Mouse (Mus musculus) forebrain, postnatal 0 days (tissue): ENCODE measurements at regions not wholly inside any gene's neighbourhood (a gene's known extent, or its start where the extent isn't known, plus 50 kb on each side); places are given as distances from the start of the nearest gene placed in this dataset.

Experiments used
- ATAC-seq: fragments of 200-750 bp; cut with Nextera tagmentation; 2 replicates; pipeline ENCODE4 v1.8.0; 2017; ENCODE audit warnings: mild to moderate bottlenecking, moderate library complexity
- DNase-seq: peaks from one replicate; pipeline ENCODE4 v3.0.0-alpha.2; 2015
- H3K27ac ChIP-seq: fragments of 300-500 bp; sonication (generic); 2 replicates; pipeline ENCODE4 v1.5.1; 2014; ENCODE audit warnings: low read depth, mild to moderate bottlenecking, antibody characterized with exemption, low read length, moderate library complexity, mixed read lengths
- H3K27me3 ChIP-seq: fragments of 300-500 bp; sonication (generic); 2 replicates; pipeline ENCODE4 v1.6.1; 2014; ENCODE audit warnings: mild to moderate bottlenecking, low read length, mixed read lengths; ENCODE audit not compliant: insufficient read depth
- H3K36me3 ChIP-seq: fragments of 300-500 bp; sonication (generic); 2 replicates; pipeline ENCODE4 v1.6.1; 2014; ENCODE audit warnings: mild to moderate bottlenecking, moderate library complexity; ENCODE audit not compliant: insufficient read depth
- H3K4me1 ChIP-seq: fragments of 300-500 bp; sonication (generic); 2 replicates; pipeline ENCODE4 v1.6.1; 2014; ENCODE audit warnings: antibody characterized with exemption; ENCODE audit not compliant: insufficient read depth
- H3K4me2 ChIP-seq: fragments of 300-500 bp; sonication (generic); 2 replicates; pipeline ENCODE4 v1.6.1; 2014; ENCODE audit warnings: low read depth, mild to moderate bottlenecking, moderate library complexity
- H3K4me3 ChIP-seq: fragments of 300-500 bp; sonication (generic); 2 replicates; pipeline ENCODE4 v1.5.1; 2014; ENCODE audit warnings: low read depth, low read length, mixed read lengths
- H3K9ac ChIP-seq: fragments of 300-500 bp; sonication (generic); 2 replicates; pipeline ENCODE4 v1.6.1; 2014; ENCODE audit warnings: mild to moderate bottlenecking
- H3K9me3 ChIP-seq: fragments of 300-500 bp; sonication (generic); 2 replicates; pipeline ENCODE4 v1.6.1; 2016; ENCODE audit warnings: low read length
- CTCF ChIP-seq: sonication (generic); IDR thresholded peaks from 2 replicates; pipeline ENCODE4 v1.5.1; 2016; ENCODE audit warnings: antibody characterized with exemption, control low read depth, low read depth
- WGBS: fragments of 180-500 bp; shearing (Covaris S2); extraction: QIAGEN DNeasy Blood & Tissue Kit; methylation state at CpG from one replicate; pipeline ENCODE4 v1.1.7; 2014; 5-methylcytosine and 5-hydroxymethylcytosine counted together

DNA sequence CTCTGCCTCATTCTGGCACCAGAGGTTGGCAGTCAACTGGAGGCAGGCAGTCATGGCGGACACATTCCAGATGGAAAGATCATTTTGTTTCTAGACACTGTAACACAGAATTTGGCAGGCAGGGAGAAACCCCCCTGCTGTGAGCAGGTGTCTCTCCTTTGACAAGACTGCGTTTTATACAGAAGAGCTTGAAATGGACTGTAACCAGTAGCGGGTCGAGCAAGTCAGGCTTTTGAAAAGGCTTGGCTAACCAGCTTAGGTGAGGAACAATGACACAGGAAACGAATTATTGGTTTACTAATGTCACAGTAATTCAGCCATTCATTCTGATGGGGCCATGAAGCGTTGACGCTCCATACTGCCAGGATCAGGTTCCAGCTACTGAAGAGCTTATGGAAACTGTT is 275.3 kb upstream of the Slc24a5 start:
- H3K36me3 ChIP-seq, result no peaks in the 10 kb centered on the region
- no peak overlapping the region for H3K9ac ChIP-seq
- H3K9me3 ChIP-seq, result no peaks in the 10 kb centered on the region
- DNase-seq, result peak; percentile 69
- H3K4me2 ChIP-seq, result no peak overlapping the region
- peak; percentile 81 for ATAC-seq
- no peaks in the 10 kb centered on the region for H3K27me3 ChIP-seq
- peaks cover 8% of the 10 kb centered on the region; the same call in 1 of the 2 replicates for H3K4me1 ChIP-seq
- 22% methylated on average over 7 of the region's 7 CpGs for WGBS
- H3K4me3 ChIP-seq, result no peak overlapping the region
- no peak overlapping the region for H3K27ac ChIP-seq
- no peak for TF ChIP-seq CTCF

DNA sequence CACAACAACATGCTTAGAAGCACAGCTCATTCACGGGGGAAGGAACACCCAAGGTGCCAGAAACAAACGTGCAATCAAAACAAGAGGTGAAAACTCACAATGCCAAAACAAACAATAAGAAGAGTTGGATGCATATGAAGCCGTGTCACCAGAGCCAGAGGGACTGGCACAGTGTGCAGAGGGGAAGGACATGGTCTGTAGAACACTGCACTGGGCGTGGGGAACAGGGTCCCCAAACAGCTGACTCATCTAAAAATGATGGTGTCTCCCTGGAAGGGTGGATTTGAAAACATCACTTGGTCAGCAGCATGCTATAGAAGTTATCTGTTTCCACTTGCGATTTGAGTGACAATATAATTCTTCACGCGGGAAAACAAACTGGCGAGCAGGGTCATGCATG is 256.2 kb upstream of the Slc24a5 start:
- Histone ChIP-seq H3K27me3 (no peaks in the 10 kb centered on the region), H3K4me3 (no peak overlapping the region), H3K4me1 (no peaks in the 10 kb centered on the region), H3K4me2 (no peak overlapping the region), H3K36me3 (no peaks in the 10 kb centered on the region), H3K9me3 (no peaks in the 10 kb centered on the region), H3K9ac (no peak overlapping the region), H3K27ac (no peak overlapping the region)
- no peak for TF ChIP-seq CTCF
- ATAC-seq (no peak), DNase-seq (no peak)
- WGBS, result 79% methylated on average over 8 of the region's 8 CpGs

DNA sequence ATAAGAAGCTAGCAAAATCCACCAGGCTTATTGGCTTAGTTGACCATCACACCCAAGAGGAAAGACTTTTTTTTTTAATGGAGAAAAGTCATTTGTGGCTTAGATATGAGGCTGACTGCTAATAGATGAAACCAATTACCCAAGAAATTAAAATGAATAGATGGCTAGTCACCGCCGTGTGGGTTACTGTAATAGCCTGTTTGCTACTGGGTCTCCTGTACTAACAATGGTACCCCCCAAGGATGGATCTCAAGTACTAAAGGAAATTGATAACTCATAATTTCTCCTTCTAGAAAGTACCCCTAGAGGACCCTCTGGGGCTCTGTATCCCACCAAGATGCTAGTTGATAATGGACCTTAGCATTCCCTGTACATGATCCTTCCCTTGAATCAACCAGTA is 251.1 kb upstream of the Slc24a5 start:
- H3K4me3 ChIP-seq, result no peak overlapping the region
- H3K4me1 ChIP-seq, result no peaks in the 10 kb centered on the region
- TF ChIP-seq CTCF, result no peak
- no peaks in the 10 kb centered on the region for H3K9me3 ChIP-seq
- DNase-seq, result no peak
- H3K4me2 ChIP-seq, result no peak overlapping the region
- WGBS, result 87% methylated on average over 2 of the region's 2 CpGs
- ATAC-seq, result no peak
- H3K27me3 ChIP-seq, result no peaks in the 10 kb centered on the region
- no peak overlapping the region for H3K9ac ChIP-seq
- no peak overlapping the region for H3K27ac ChIP-seq
- H3K36me3 ChIP-seq, result no peaks in the 10 kb centered on the region

DNA sequence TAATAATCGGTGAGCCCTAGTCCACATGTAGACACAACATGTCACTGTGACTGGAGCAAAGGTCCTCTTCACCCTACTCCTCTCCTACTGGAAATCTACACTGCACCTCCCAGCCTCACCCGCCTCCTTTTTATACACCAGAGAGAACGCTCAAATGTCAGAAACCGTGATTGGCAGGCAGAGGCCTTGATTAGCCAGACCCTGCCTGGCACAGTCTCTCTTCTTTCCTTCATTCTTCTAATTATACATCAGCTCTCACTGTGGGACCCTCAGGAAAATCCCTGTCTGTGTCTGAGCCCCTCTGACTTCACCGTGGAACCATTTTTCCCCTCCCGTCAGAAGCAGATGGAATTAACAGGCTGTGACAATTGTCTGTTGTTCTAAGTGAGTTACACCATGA is 248.1 kb upstream of the Slc24a5 start:
- no peak overlapping the region for H3K9ac ChIP-seq
- no peak for TF ChIP-seq CTCF
- H3K9me3 ChIP-seq, result no peaks in the 10 kb centered on the region
- DNase-seq (peak; percentile 26), ATAC-seq (peak; percentile 62; the same call in 1 of the 2 replicates)
- no peak overlapping the region for H3K4me2 ChIP-seq
- no peak overlapping the region for H3K4me3 ChIP-seq
- H3K27me3 ChIP-seq, result no peaks in the 10 kb centered on the region
- no peaks in the 10 kb centered on the region for H3K36me3 ChIP-seq
- no peaks in the 10 kb centered on the region for H3K4me1 ChIP-seq
- WGBS, result 39% methylated on average over 6 of the region's 6 CpGs
- H3K27ac ChIP-seq, result no peak overlapping the region

DNA sequence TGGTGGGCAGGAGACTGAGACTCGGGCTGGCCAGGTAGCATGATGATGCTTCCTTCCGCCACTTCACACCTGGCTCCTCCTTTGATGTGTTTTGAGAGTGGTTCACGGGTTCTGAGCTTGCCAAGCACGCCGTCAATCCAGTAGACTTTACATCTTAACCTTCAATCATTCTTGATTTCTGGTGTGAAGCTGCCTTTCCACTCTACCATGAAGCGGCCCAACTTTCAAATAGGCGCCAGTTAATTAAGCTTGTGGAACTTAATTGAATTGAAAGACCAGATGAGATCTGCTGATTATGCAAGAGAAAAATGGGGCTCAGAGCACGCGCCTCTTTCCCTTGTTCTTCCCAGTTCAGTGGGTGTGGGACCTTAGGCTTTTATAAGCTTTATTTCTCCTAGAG is 247.1 kb upstream of the Slc24a5 start:
- no peak overlapping the region for H3K4me2 ChIP-seq
- no peak overlapping the region for H3K4me3 ChIP-seq
- H3K4me1 ChIP-seq, result no peaks in the 10 kb centered on the region
- H3K27me3 ChIP-seq, result no peaks in the 10 kb centered on the region
- no peaks in the 10 kb centered on the region for H3K9me3 ChIP-seq
- TF ChIP-seq CTCF, result no peak
- H3K27ac ChIP-seq, result no peak overlapping the region
- ATAC-seq (no peak), DNase-seq (no peak)
- H3K9ac ChIP-seq, result no peak overlapping the region
- H3K36me3 ChIP-seq, result no peaks in the 10 kb centered on the region
- 52% methylated on average over 9 of the region's 9 CpGs for WGBS

DNA sequence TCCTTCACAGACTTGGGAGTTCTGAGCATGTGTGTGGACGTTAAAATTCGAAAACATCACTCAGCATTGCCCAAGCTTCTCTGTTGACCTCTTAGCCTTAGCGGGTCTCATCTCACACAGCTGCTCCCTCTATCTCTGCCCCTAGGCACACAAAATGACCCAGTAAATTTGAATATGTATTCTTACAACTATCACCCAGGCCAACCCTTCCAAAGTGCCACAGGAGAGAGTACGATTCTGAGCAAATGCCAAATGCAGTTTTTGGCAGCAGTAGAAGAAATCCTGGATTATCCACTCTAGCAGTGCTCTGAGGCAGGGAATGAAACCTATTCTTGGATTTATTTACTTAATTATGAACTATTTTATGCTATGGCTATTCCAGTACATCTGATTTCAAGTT is 246.6 kb upstream of the Slc24a5 start:
- Histone ChIP-seq H3K9ac (no peak overlapping the region), H3K4me1 (no peaks in the 10 kb centered on the region), H3K4me3 (no peak overlapping the region), H3K9me3 (no peaks in the 10 kb centered on the region), H3K27me3 (no peaks in the 10 kb centered on the region), H3K36me3 (no peaks in the 10 kb centered on the region), H3K27ac (no peak overlapping the region), H3K4me2 (no peak overlapping the region)
- ATAC-seq (no peak), DNase-seq (no peak)
- 75% methylated on average over 4 of the region's 4 CpGs for WGBS
- no peak for TF ChIP-seq CTCF

DNA sequence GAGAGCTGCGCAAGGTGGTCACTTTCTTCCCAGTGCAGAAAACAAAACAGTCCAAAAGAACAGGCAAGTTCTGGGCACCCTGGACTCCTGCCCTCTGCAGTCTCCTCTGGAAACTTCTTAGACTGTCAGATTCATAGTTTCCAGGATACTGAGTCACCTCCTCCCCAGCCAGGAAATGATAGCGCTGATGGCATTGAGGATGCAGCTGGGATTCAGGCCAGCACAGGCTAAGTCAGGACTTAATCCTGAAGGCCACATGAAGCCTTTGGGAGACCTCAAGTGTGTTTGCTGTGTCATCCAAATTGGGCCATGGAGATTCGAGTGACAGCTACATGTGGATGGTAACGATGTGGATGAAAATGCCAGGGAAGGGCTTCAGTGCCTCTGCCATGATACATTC is 219.1 kb upstream of the Slc24a5 start:
- Histone ChIP-seq H3K4me3 (no peak overlapping the region), H3K27me3 (no peaks in the 10 kb centered on the region), H3K9me3 (no peaks in the 10 kb centered on the region), H3K36me3 (no peaks in the 10 kb centered on the region), H3K27ac (no peak overlapping the region), H3K9ac (no peak overlapping the region), H3K4me2 (no peak overlapping the region), H3K4me1 (no peaks in the 10 kb centered on the region)
- DNase-seq, result no peak
- TF ChIP-seq CTCF, result no peak
- WGBS, result 89% methylated on average over 4 of the region's 4 CpGs
- ATAC-seq, result no peak

DNA sequence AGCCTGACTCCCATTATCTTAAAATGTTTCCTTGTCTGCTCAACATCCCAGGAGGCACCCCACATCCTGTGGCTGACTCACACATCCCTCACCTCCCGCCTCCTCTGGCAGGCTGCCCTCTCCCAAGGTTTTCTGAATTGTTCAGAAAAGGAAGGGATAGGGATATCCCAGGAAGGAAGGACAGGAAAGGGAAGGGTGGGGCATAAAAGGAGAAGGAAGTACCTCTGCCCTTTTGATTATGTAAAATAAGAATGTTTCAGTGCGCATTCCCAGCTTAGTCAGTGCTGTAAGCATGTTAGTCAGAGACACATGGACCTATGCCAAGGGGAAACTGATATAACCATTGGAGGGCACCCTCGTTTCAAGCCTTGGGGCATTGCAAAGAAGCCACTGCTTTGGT is 209.4 kb upstream of the Slc24a5 start:
- ATAC-seq (no peak), DNase-seq (no peak)
- Histone ChIP-seq H3K4me1 (no peaks in the 10 kb centered on the region), H3K4me2 (no peak overlapping the region), H3K4me3 (no peak overlapping the region), H3K9me3 (no peaks in the 10 kb centered on the region), H3K36me3 (no peaks in the 10 kb centered on the region), H3K9ac (no peak overlapping the region), H3K27me3 (no peaks in the 10 kb centered on the region), H3K27ac (no peak overlapping the region)
- no peak for TF ChIP-seq CTCF
- WGBS, result 73% methylated on average over 3 of the region's 3 CpGs
